Mouse (Mus musculus) limb, embryonic 11.5 days (tissue): Measurements from ENCODE around the gene Pcnx4. TPM values are rescaled to one million over a fixed set of nuclear protein-coding genes. Genes with fewer than 3 reads are reported as not detected.

ENCODE experiments used
- ATAC-seq: fragments of 200-750 bp; cut with Nextera tagmentation; 2 replicates; pipeline ENCODE4 v1.8.0; 2017; ENCODE audit warnings: low read depth; ENCODE audit not compliant: insufficient number of reproducible peaks, low FRiP score, low TSS enrichment
- DNase-seq: peaks from one replicate; pipeline ENCODE4 v3.0.0-alpha.2; 2015; ENCODE audit warnings: low spot score
- H3K27ac ChIP-seq: fragments of 300-500 bp; sonication (generic); replicated peaks from 2 replicates; pipeline ENCODE4 v1.5.1; 2014; ENCODE audit warnings: low read depth, mild to moderate bottlenecking, low read length
- H3K27me3 ChIP-seq: fragments of 300-500 bp; sonication (generic); 2 replicates; pipeline ENCODE4 v1.6.1; 2014; ENCODE audit warnings: mild to moderate bottlenecking, low read length, mixed read lengths; ENCODE audit not compliant: control insufficient read depth, insufficient read depth
- H3K36me3 ChIP-seq: fragments of 300-500 bp; sonication (generic); 2 replicates; pipeline ENCODE4 v1.6.1; 2014; ENCODE audit warnings: mild to moderate bottlenecking, low read length, moderate library complexity, mixed read lengths; ENCODE audit not compliant: control insufficient read depth, insufficient read depth
- H3K4me1 ChIP-seq: fragments of 300-500 bp; sonication (generic); 2 replicates; pipeline ENCODE4 v1.6.1; 2014; ENCODE audit warnings: low read length, mixed read lengths; ENCODE audit not compliant: control insufficient read depth, insufficient read depth
- H3K4me2 ChIP-seq: fragments of 300-500 bp; sonication (generic); 2 replicates; pipeline ENCODE4 v1.6.1; 2014; ENCODE audit warnings: low read depth, mild to moderate bottlenecking, moderate library complexity; ENCODE audit not compliant: severe bottlenecking
- H3K4me3 ChIP-seq: fragments of 300-500 bp; sonication (generic); 2 replicates; pipeline ENCODE4 v1.5.1; 2014; ENCODE audit warnings: low read depth, low read length
- H3K9ac ChIP-seq: fragments of 300-500 bp; sonication (generic); 2 replicates; pipeline ENCODE4 v1.6.1; 2014; ENCODE audit warnings: mild to moderate bottlenecking, low read length
- H3K9me3 ChIP-seq: fragments of 300-500 bp; sonication (generic); 2 replicates; pipeline ENCODE4 v1.6.1; 2016; ENCODE audit warnings: low read length; ENCODE audit not compliant: control insufficient read depth
- WGBS: fragments of 180-500 bp; shearing (Covaris S2); extraction: QIAGEN DNeasy Blood & Tissue Kit; methylation state at CpG from one replicate; pipeline ENCODE4 v1.1.7; 2014; 5-methylcytosine and 5-hydroxymethylcytosine counted together
- polyA plus RNA-seq: library from polyadenylated mRNA; unstranded; fragments of >200 nt; fragmentation: Nextera tagmentation; extraction: Ambion mirVana; gene quantifications from 2 replicates; pipeline ENCODE4 v1.2.1, GENCODE M21; 2014

Gene Pcnx4
- polyA plus RNA-seq, 1 experiment from 2014 or later: 13.0 TPM

GRCm38 (mm10) chr12:72519352-72519751, 16.8 kb upstream of the Pcnx4 start:
- no peak overlapping the region for H3K27ac ChIP-seq
- H3K27me3 ChIP-seq: no peaks in the 10 kb centered on the region
- H3K9me3 ChIP-seq: no peaks in the 10 kb centered on the region
- H3K4me2 ChIP-seq: no peak overlapping the region
- H3K4me1 ChIP-seq: no peaks in the 10 kb centered on the region
- DNase-seq: no peak
- ATAC-seq: no peak
- no peak overlapping the region for H3K4me3 ChIP-seq
- no peak overlapping the region for H3K9ac ChIP-seq
- H3K36me3 ChIP-seq: no peaks in the 10 kb centered on the region
- 70% methylated on average over 9 of the region's 9 CpGs for WGBS

- Histone ChIP-seq H3K9me3 (no peaks in the 10 kb centered on the region), H3K4me3 (no peak overlapping the region), H3K27ac (no peak overlapping the region), H3K36me3 (no peaks in the 10 kb centered on the region), H3K4me1 (no peaks in the 10 kb centered on the region), H3K9ac (no peak overlapping the region), H3K27me3 (no peaks in the 10 kb centered on the region), H3K4me2 (no peak overlapping the region)
- 84% methylated on average over 5 of the region's 5 CpGs for WGBS
- DNase-seq: no peak
- no peak for ATAC-seq
Measured at GRCm38 (mm10) chr12:72519855-72520254, 16.3 kb upstream of the Pcnx4 start.

GRCm38 (mm10) chr12:72520645-72521044, 15.5 kb upstream of the Pcnx4 start:
- H3K27ac ChIP-seq: no peak overlapping the region
- DNase-seq (peak; percentile 89), ATAC-seq (no peak)
- no peak overlapping the region for H3K4me2 ChIP-seq
- H3K36me3 ChIP-seq: no peaks in the 10 kb centered on the region
- H3K9me3 ChIP-seq: no peaks in the 10 kb centered on the region
- no peaks in the 10 kb centered on the region for H3K4me1 ChIP-seq
- 0% methylated on average over 2 of the region's 2 CpGs for WGBS
- no peak overlapping the region for H3K9ac ChIP-seq
- H3K27me3 ChIP-seq: no peaks in the 10 kb centered on the region
- H3K4me3 ChIP-seq: no peak overlapping the region

- no peaks in the 10 kb centered on the region for H3K9me3 ChIP-seq
- no peak overlapping the region for H3K4me2 ChIP-seq
- no peaks in the 10 kb centered on the region for H3K36me3 ChIP-seq
- DNase-seq: no peak
- H3K27me3 ChIP-seq: no peaks in the 10 kb centered on the region
- WGBS: 76% methylated on average over 4 of the region's 4 CpGs
- no peak overlapping the region for H3K4me3 ChIP-seq
- H3K9ac ChIP-seq: no peak overlapping the region
- no peak for ATAC-seq
- no peak overlapping the region for H3K27ac ChIP-seq
- no peaks in the 10 kb centered on the region for H3K4me1 ChIP-seq
Measured at GRCm38 (mm10) chr12:72525588-72525987, 10.6 kb upstream of the Pcnx4 start.

GRCm38 (mm10) chr12:72532303-72532702, 3.9 kb upstream of the Pcnx4 start:
- ATAC-seq: no peak
- WGBS: 83% methylated on average over 7 of the region's 7 CpGs

GRCm38 (mm10) chr12:72533986-72534385, 2.2 kb upstream of the Pcnx4 start:
- 90% methylated on average over 6 of the region's 6 CpGs for WGBS
- Histone ChIP-seq H3K9ac (no peak overlapping the region), H3K4me3 (no peak overlapping the region), H3K27ac (no peak overlapping the region), H3K4me2 (no peak overlapping the region), H3K9me3 (no peaks in the 10 kb centered on the region), H3K4me1 (peaks cover 7% of the 10 kb centered on the region; the same call in 1 of the 2 replicates), H3K36me3 (no peaks in the 10 kb centered on the region), H3K27me3 (no peaks in the 10 kb centered on the region)
- no peak for DNase-seq
- no peak for ATAC-seq

More at GRCm38 (mm10) chr12:72532303-72532702, 3.9 kb upstream of the Pcnx4 start:
- no peak overlapping the region for H3K4me2 ChIP-seq
- H3K27ac ChIP-seq: no peak overlapping the region
- peaks cover 7% of the 10 kb centered on the region; the same call in 1 of the 2 replicates for H3K4me1 ChIP-seq
- H3K4me3 ChIP-seq: no peak overlapping the region
- no peaks in the 10 kb centered on the region for H3K27me3 ChIP-seq
- H3K36me3 ChIP-seq: no peaks in the 10 kb centered on the region
- DNase-seq: no peak
- no peaks in the 10 kb centered on the region for H3K9me3 ChIP-seq
- H3K9ac ChIP-seq: no peak overlapping the region

GRCm38 (mm10) chr12:72535599-72535998, 584 bp upstream of the Pcnx4 start:
- H3K4me1 ChIP-seq: peaks cover 7% of the 10 kb centered on the region; the same call in 1 of the 2 replicates
- H3K4me3 ChIP-seq: peak overlapping the region; percentile 63
- no peak overlapping the region for H3K27ac ChIP-seq
- DNase-seq: no peak
- 38% methylated on average over 3 of the region's 3 CpGs for WGBS
- ATAC-seq: no peak
- H3K9ac ChIP-seq: peak overlapping the region; percentile 34; the same call in 1 of the 2 replicates
- H3K36me3 ChIP-seq: no peaks in the 10 kb centered on the region
- no peaks in the 10 kb centered on the region for H3K9me3 ChIP-seq
- H3K4me2 ChIP-seq: peak overlapping the region; percentile 67
- no peaks in the 10 kb centered on the region for H3K27me3 ChIP-seq

GRCm38 (mm10) chr12:72538571-72538970, 2.4 kb downstream of the Pcnx4 start:
- Histone ChIP-seq H3K27ac (no peak overlapping the region), H3K4me2 (no peak overlapping the region), H3K27me3 (no peaks in the 10 kb centered on the region), H3K4me3 (no peak overlapping the region), H3K9me3 (no peaks in the 10 kb centered on the region), H3K9ac (no peak overlapping the region), H3K4me1 (peaks cover 7% of the 10 kb centered on the region; the same call in 1 of the 2 replicates), H3K36me3 (0 out of 2 replicates have a peak, but pooled peaks cover 2% of the 10 kb centered on the region)
- DNase-seq (no peak), ATAC-seq (no peak)
- WGBS: 91% methylated on average over 10 of the region's 10 CpGs

- no peaks in the 10 kb centered on the region for H3K9me3 ChIP-seq
- H3K4me2 ChIP-seq: no peak overlapping the region
- ATAC-seq (no peak), DNase-seq (no peak)
- H3K27ac ChIP-seq: no peak overlapping the region
- no peaks in the 10 kb centered on the region for H3K4me1 ChIP-seq
- WGBS: 80% methylated on average over 4 of the region's 4 CpGs
- no peaks in the 10 kb centered on the region for H3K36me3 ChIP-seq
- no peaks in the 10 kb centered on the region for H3K27me3 ChIP-seq
- no peak overlapping the region for H3K9ac ChIP-seq
- H3K4me3 ChIP-seq: no peak overlapping the region
Measured at GRCm38 (mm10) chr12:72554347-72554746, 18.2 kb downstream of the Pcnx4 start.
